Mouse (Mus musculus): Measurements from ENCODE around the gene C1qa.

- TF ChIP-seq GATA1 (IDR thresholded peaks at IDR 0.05; ENCODE audit: borderline replicate concordance, low read length) = no peak
- no peak for TF ChIP-seq FLI1 (IDR thresholded peaks at IDR 0.05; ENCODE audit: low read length)
These were observed 6.3 kb upstream of the C1qa start for GRCm38 (mm10) chr4:136904767-136905539.

All from megakaryocyte, embryonic 14.5 days (primary cell).